Mouse (Mus musculus) 3134 (cell line): ENCODE results near the gene Ctps.
"Not testable (repeated sequence)": the region's sequence is repeated elsewhere in the genome, so short reads cannot be mapped to it uniquely, and the experiment has no call there.

ENCODE experiments used
- DNase-seq: peaks from one replicate; pipeline ENCODE4 v3.0.0-alpha.2; 2011; ENCODE audit warnings: low spot score; ENCODE audit not compliant: insufficient read length; ENCODE audit errors: extremely low read depth

Ctps gene

GRCm38 (mm10) chr4:120569486-120570437, at the start of gene Ctps:
TSS of gene Ctps (minus strand) at chr4:120570276.
- DNase-seq = peak; percentile 95

- no peak for DNase-seq
These were observed 46.3 kb upstream of the Ctps start for GRCm38 (mm10) chr4:120616199-120617025.

GRCm38 (mm10) chr4:120615528-120616081, 45.5 kb upstream of the Ctps start:
- DNase-seq = no peak

- DNase-seq = no peak
These were observed 44.6 kb upstream of the Ctps start for GRCm38 (mm10) chr4:120614644-120615043.

GRCm38 (mm10) chr4:120613691-120614329, 43.7 kb upstream of the Ctps start:
- DNase-seq = no peak

GRCm38 (mm10) chr4:120612304-120613080, 42.4 kb upstream of the Ctps start:
- no peak for DNase-seq

GRCm38 (mm10) chr4:120611005-120611404, 40.9 kb upstream of the Ctps start:
- no peak for DNase-seq

- DNase-seq = no peak
These were observed 36.9 kb upstream of the Ctps start for GRCm38 (mm10) chr4:120606941-120607340.

- no peak for DNase-seq
These were observed 32.6 kb upstream of the Ctps start for GRCm38 (mm10) chr4:120602669-120603068.

- DNase-seq = no peak
These were observed 31.7 kb upstream of the Ctps start for GRCm38 (mm10) chr4:120601774-120602173.

GRCm38 (mm10) chr4:120598922-120599321, 28.8 kb upstream of the Ctps start:
- DNase-seq = no peak

- DNase-seq = not testable (repeated sequence)
These were observed 26.1 kb upstream of the Ctps start for GRCm38 (mm10) chr4:120596210-120596609.

- no peak for DNase-seq
These were observed 20.9 kb upstream of the Ctps start for GRCm38 (mm10) chr4:120590973-120591372.

GRCm38 (mm10) chr4:120589815-120590422, 19.8 kb upstream of the Ctps start:
- DNase-seq = peak; percentile 32

GRCm38 (mm10) chr4:120589070-120589469, 19.0 kb upstream of the Ctps start:
- DNase-seq = no peak

GRCm38 (mm10) chr4:120588445-120588844, 18.4 kb upstream of the Ctps start, which contains the start of gene Gm8439:
TSS of gene Gm8439 (plus strand) at chr4:120588745.
- DNase-seq = no peak

- no peak for DNase-seq
These were observed 16.9 kb upstream of the Ctps start for GRCm38 (mm10) chr4:120586986-120587385.

- no peak for DNase-seq
These were observed 11.6 kb upstream of the Ctps start for GRCm38 (mm10) chr4:120581711-120582110.

- no peak for DNase-seq
These were observed 10.8 kb upstream of the Ctps start for GRCm38 (mm10) chr4:120580894-120581293.
